Mouse (Mus musculus): ENCODE data around the gene Zfp579. TPM values are rescaled to one million over a fixed set of nuclear protein-coding genes. Genes with fewer than 3 reads are reported as not detected.

Zfp579 gene
- polyA plus RNA-seq, 1 experiment from 2014 or later: 39.2 TPM

GRCm38 (mm10) chr7:4964272-4964671 lies 31.7 kb downstream of the Zfp579 start, which contains the start of gene Sbk2:
Gene Sbk2, minus strand, starts transcription at chr7:4964406.
- peak; percentile 82 for ATAC-seq (ENCODE audit: insufficient number of reproducible peaks, low FRiP score, low TSS enrichment, low read depth)
- no peaks in the 10 kb centered on the region for H3K27me3 ChIP-seq (ENCODE audit: control insufficient read depth, insufficient read depth, low read length)
- no peak within 1 kb of the TSS for H3K9ac ChIP-seq (ENCODE audit: low read length)
- no peak within 1 kb of the TSS for H3K4me2 ChIP-seq (ENCODE audit: low read depth, severe bottlenecking)
- H3K36me3 ChIP-seq (ENCODE audit: control insufficient read depth, insufficient read depth, low read length): no peaks in the 10 kb centered on the region
- H3K4me3 ChIP-seq (ENCODE audit: low read depth, low read length): no peak within 1 kb of the TSS
- no peak within 1 kb of the TSS for H3K27ac ChIP-seq (replicated peaks; ENCODE audit: low read depth, low read length)
- peak; percentile 70 for DNase-seq (ENCODE audit: low spot score)
- 6% methylated on average over 10 of the region's 10 CpGs for WGBS
- H3K4me1 ChIP-seq (ENCODE audit: control insufficient read depth, insufficient read depth, low read length): no peaks in the 10 kb centered on the region
- H3K9me3 ChIP-seq (ENCODE audit: control insufficient read depth, low read length): no peaks in the 10 kb centered on the region

- Histone ChIP-seq H3K4me1 (ENCODE audit: control insufficient read depth, insufficient read depth, low read length) (no peaks in the 10 kb centered on the region), H3K27me3 (ENCODE audit: control insufficient read depth, insufficient read depth, low read length) (no peaks in the 10 kb centered on the region), H3K9ac (ENCODE audit: low read length) (no peak overlapping the region), H3K4me3 (ENCODE audit: low read depth, low read length) (no peak overlapping the region), H3K9me3 (ENCODE audit: control insufficient read depth, low read length) (no peaks in the 10 kb centered on the region), H3K36me3 (ENCODE audit: control insufficient read depth, insufficient read depth, low read length) (no peaks in the 10 kb centered on the region), H3K27ac (replicated peaks; ENCODE audit: low read depth, low read length) (no peak overlapping the region), H3K4me2 (ENCODE audit: low read depth, severe bottlenecking) (no peak overlapping the region)
- 77% methylated on average over 5 of the region's 5 CpGs for WGBS
- ATAC-seq (ENCODE audit: insufficient number of reproducible peaks, low FRiP score, low TSS enrichment, low read depth): no peak
- DNase-seq (ENCODE audit: low spot score): no peak
Observed at GRCm38 (mm10) chr7:4963527-4963926, 32.4 kb downstream of the Zfp579 start.

GRCm38 (mm10) chr7:4957361-4957760 lies 38.6 kb downstream of the Zfp579 start:
- Histone ChIP-seq H3K4me2 (ENCODE audit: low read depth, severe bottlenecking) (no peak overlapping the region), H3K27ac (replicated peaks; ENCODE audit: low read depth, low read length) (no peak overlapping the region), H3K36me3 (ENCODE audit: control insufficient read depth, insufficient read depth, low read length) (no peaks in the 10 kb centered on the region), H3K4me3 (ENCODE audit: low read depth, low read length) (no peak overlapping the region), H3K4me1 (ENCODE audit: control insufficient read depth, insufficient read depth, low read length) (no peaks in the 10 kb centered on the region), H3K9me3 (ENCODE audit: control insufficient read depth, low read length) (no peaks in the 10 kb centered on the region; the same call in 1 of the 2 replicates), H3K27me3 (ENCODE audit: control insufficient read depth, insufficient read depth, low read length) (no peaks in the 10 kb centered on the region), H3K9ac (ENCODE audit: low read length) (no peak overlapping the region)
- ATAC-seq (ENCODE audit: insufficient number of reproducible peaks, low FRiP score, low TSS enrichment, low read depth): no peak
- DNase-seq (ENCODE audit: low spot score): no peak
- WGBS: 83% methylated on average over 10 of the region's 10 CpGs

- no peak for DNase-seq (ENCODE audit: low spot score)
- H3K27ac ChIP-seq (replicated peaks; ENCODE audit: low read depth, low read length): no peak overlapping the region
- H3K4me2 ChIP-seq (ENCODE audit: low read depth, severe bottlenecking): no peak overlapping the region
- H3K27me3 ChIP-seq (ENCODE audit: control insufficient read depth, insufficient read depth, low read length): no peaks in the 10 kb centered on the region
- H3K9me3 ChIP-seq (ENCODE audit: control insufficient read depth, low read length): no peaks in the 10 kb centered on the region; the same call in 1 of the 2 replicates
- ATAC-seq (ENCODE audit: insufficient number of reproducible peaks, low FRiP score, low TSS enrichment, low read depth): no peak
- H3K4me3 ChIP-seq (ENCODE audit: low read depth, low read length): no peak overlapping the region
- no peaks in the 10 kb centered on the region for H3K4me1 ChIP-seq (ENCODE audit: control insufficient read depth, insufficient read depth, low read length)
- H3K36me3 ChIP-seq (ENCODE audit: control insufficient read depth, insufficient read depth, low read length): no peaks in the 10 kb centered on the region
- H3K9ac ChIP-seq (ENCODE audit: low read length): no peak overlapping the region
- WGBS: 19% methylated on average over 10 of the region's 10 CpGs
Observed at GRCm38 (mm10) chr7:4953815-4954445, 42.0 kb downstream of the Zfp579 start.

- Histone ChIP-seq H3K27me3 (ENCODE audit: control insufficient read depth, insufficient read depth, low read length) (no peaks in the 10 kb centered on the region), H3K4me2 (ENCODE audit: low read depth, severe bottlenecking) (0 out of 2 replicates have a peak overlapping the region, but pooled peaks have one; percentile 2), H3K9me3 (ENCODE audit: control insufficient read depth, low read length) (no peaks in the 10 kb centered on the region), H3K4me3 (ENCODE audit: low read depth, low read length) (no peak overlapping the region), H3K27ac (replicated peaks; ENCODE audit: low read depth, low read length) (no peak overlapping the region), H3K4me1 (ENCODE audit: control insufficient read depth, insufficient read depth, low read length) (no peaks in the 10 kb centered on the region), H3K36me3 (ENCODE audit: control insufficient read depth, insufficient read depth, low read length) (no peaks in the 10 kb centered on the region), H3K9ac (ENCODE audit: low read length) (no peak overlapping the region)
- DNase-seq (ENCODE audit: low spot score): no peak
- 88% methylated on average over 19 of the region's 19 CpGs for WGBS
- ATAC-seq (ENCODE audit: insufficient number of reproducible peaks, low FRiP score, low TSS enrichment, low read depth): no peak
Observed at GRCm38 (mm10) chr7:4950561-4951342, 45.2 kb downstream of the Zfp579 start.

- ATAC-seq (ENCODE audit: insufficient number of reproducible peaks, low FRiP score, low TSS enrichment, low read depth): no peak
- Histone ChIP-seq H3K36me3 (ENCODE audit: control insufficient read depth, insufficient read depth, low read length) (no peaks in the 10 kb centered on the region), H3K27me3 (ENCODE audit: control insufficient read depth, insufficient read depth, low read length) (no peaks in the 10 kb centered on the region), H3K27ac (replicated peaks; ENCODE audit: low read depth, low read length) (no peak overlapping the region), H3K9me3 (ENCODE audit: control insufficient read depth, low read length) (no peaks in the 10 kb centered on the region), H3K4me2 (ENCODE audit: low read depth, severe bottlenecking) (no peak overlapping the region), H3K9ac (ENCODE audit: low read length) (no peak overlapping the region), H3K4me3 (ENCODE audit: low read depth, low read length) (no peak overlapping the region), H3K4me1 (ENCODE audit: control insufficient read depth, insufficient read depth, low read length) (no peaks in the 10 kb centered on the region)
- no peak for DNase-seq (ENCODE audit: low spot score)
- 59% methylated on average over 6 of the region's 6 CpGs for WGBS
Observed at GRCm38 (mm10) chr7:4948386-4948785, 47.6 kb downstream of the Zfp579 start.

GRCm38 (mm10) chr7:4947855-4948254 lies 48.1 kb downstream of the Zfp579 start:
- no peaks in the 10 kb centered on the region for H3K4me1 ChIP-seq (ENCODE audit: control insufficient read depth, insufficient read depth, low read length)
- no peak overlapping the region for H3K9ac ChIP-seq (ENCODE audit: low read length)
- 24% methylated on average over 2 of the region's 2 CpGs for WGBS
- DNase-seq (ENCODE audit: low spot score) (no peak), ATAC-seq (ENCODE audit: insufficient number of reproducible peaks, low FRiP score, low TSS enrichment, low read depth) (no peak)
- H3K27me3 ChIP-seq (ENCODE audit: control insufficient read depth, insufficient read depth, low read length): no peaks in the 10 kb centered on the region
- H3K36me3 ChIP-seq (ENCODE audit: control insufficient read depth, insufficient read depth, low read length): no peaks in the 10 kb centered on the region
- no peaks in the 10 kb centered on the region for H3K9me3 ChIP-seq (ENCODE audit: control insufficient read depth, low read length)
- no peak overlapping the region for H3K4me2 ChIP-seq (ENCODE audit: low read depth, severe bottlenecking)
- H3K27ac ChIP-seq (replicated peaks; ENCODE audit: low read depth, low read length): no peak overlapping the region
- H3K4me3 ChIP-seq (ENCODE audit: low read depth, low read length): no peak overlapping the region

- 19% methylated on average over 15 of the region's 15 CpGs for WGBS
- H3K9ac ChIP-seq (ENCODE audit: low read length): peak overlapping the region; percentile 18; the same call in 1 of the 2 replicates
- 0 out of 2 replicates have a peak overlapping the region, but pooled peaks have one; percentile 5 for H3K4me3 ChIP-seq (ENCODE audit: low read depth, low read length)
- ATAC-seq (ENCODE audit: insufficient number of reproducible peaks, low FRiP score, low TSS enrichment, low read depth) (peak; percentile 77), DNase-seq (ENCODE audit: low spot score) (peak; percentile 96)
- no peaks in the 10 kb centered on the region for H3K4me1 ChIP-seq (ENCODE audit: control insufficient read depth, insufficient read depth, low read length)
- no peak overlapping the region for H3K27ac ChIP-seq (replicated peaks; ENCODE audit: low read depth, low read length)
- no peaks in the 10 kb centered on the region for H3K27me3 ChIP-seq (ENCODE audit: control insufficient read depth, insufficient read depth, low read length)
- H3K9me3 ChIP-seq (ENCODE audit: control insufficient read depth, low read length): no peaks in the 10 kb centered on the region
- H3K4me2 ChIP-seq (ENCODE audit: low read depth, severe bottlenecking): peak overlapping the region; percentile 31; the same call in 1 of the 2 replicates
- H3K36me3 ChIP-seq (ENCODE audit: control insufficient read depth, insufficient read depth, low read length): no peaks in the 10 kb centered on the region
Observed at GRCm38 (mm10) chr7:4943223-4943815, 52.6 kb downstream of the Zfp579 start.
